Mouse (Mus musculus): ENCODE measurements at regions not wholly inside any gene's neighbourhood (a gene's known extent, or its start where the extent isn't known, plus 50 kb on each side); places are given as distances from the start of the nearest gene placed in this dataset.
A peak's percentile ranks its signal among the peaks of the same experiment; 100 is the strongest.

DNA sequence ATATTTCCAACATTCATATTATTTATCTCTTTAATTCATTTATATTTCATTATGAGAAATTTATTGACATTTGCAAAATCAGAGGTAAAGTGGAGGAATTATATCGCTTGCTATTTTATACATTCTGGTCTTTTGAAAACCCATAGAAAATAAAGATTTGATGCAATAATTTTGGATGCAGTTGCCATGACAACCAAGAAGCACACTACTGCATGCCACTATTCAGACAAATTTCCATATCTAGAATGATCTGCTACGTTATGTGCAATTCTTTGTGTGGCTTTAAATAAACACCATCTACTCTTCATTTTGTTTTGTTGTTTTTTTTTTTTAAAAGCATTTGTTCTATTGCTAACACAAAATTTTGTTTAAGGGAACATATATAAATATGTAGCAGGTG, 474.4 kb downstream of the Pcdh18 start:
- DNase-seq (ENCODE audit: extremely low spot score in 1 of 2, low spot score in 2 of 2), result no peak
- TF ChIP-seq CTCF (IDR thresholded peaks at IDR 0.05), result no peak
- Histone ChIP-seq H3K27ac (no peak overlapping the region), H3K4me3 (no peak overlapping the region)
- intact Hi-C loops (cut with DNase I), result no loop called here

DNA sequence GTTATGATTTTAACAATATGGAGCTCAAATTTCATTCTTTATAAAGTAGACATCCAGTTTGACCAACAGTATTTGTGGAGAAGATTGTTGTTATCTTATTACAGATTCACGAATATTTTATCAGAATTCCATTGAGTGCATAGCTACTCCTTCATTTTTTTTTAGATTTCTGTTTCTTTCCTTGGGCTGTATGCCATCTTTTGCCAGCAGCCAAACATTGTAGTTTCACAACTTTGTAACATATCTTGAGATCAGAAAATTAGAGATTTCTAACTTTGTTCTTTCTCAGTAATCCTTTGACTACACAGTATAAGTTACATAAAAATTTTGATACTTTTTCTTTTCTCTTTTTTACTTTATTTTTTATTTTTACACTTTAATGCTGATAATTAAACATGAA, 478.8 kb downstream of the Pcdh18 start:
- DNase-seq (ENCODE audit: extremely low spot score in 1 of 2, low spot score in 2 of 2), result no peak
- H3K4me3 ChIP-seq, result no peak overlapping the region
- intact Hi-C loops (cut with DNase I), result no loop called here
- no peak overlapping the region for H3K27ac ChIP-seq
- TF ChIP-seq CTCF (IDR thresholded peaks at IDR 0.05), result no peak

DNA sequence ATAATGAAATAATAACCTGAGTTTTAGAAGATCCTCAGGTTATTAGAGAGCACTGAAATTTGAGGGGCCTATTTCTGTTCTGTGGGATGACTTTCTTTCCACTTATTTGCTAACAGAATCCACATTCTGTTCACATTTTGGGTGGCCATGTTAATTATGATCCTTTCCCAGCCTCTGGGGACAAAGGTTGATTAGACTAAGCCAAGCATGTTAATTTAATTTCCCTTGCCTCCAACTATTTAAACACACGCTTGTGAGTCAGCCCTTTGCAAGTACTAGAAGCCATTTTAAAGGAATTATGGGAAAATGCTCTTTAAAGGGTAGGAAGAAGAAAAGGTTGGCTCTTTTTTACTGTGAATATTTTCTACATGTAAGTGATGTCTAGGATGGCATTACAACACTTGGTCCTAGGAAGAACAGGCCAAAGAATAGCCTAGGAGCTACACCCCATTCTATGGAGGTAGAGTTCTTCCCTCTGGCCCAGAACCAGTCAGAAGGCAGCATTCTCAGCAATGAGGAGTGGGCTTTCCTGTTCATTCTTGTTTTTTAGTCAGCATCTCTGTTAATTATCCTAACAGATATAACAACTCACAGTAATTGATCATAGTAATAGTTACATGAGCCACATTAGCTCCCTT, 482.7 kb downstream of the Pcdh18 start:
- intact Hi-C loops (cut with DNase I), result no loop called here
- H3K27ac ChIP-seq, result no peak overlapping the region
- no peak for DNase-seq (ENCODE audit: extremely low spot score in 1 of 2, low spot score in 2 of 2)

DNA sequence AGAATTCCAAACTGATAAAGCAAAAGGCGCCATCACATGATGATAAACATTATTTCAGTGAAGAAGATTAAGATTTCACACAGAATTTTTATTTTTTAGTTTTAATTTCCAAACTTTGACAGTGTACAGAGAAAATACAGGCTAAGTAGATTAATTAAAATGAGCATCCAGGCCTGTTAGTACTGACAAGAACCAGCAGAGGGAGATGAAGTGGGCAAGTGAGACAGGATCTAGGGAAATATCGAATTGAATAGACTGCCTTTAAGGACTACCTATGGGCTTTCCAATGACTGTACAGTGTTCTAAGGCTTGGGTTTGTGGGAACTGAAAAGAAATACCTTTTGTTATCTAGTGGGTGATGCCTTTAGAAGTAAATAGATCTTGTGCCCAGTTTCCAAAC, 491.1 kb downstream of the Pcdh18 start:
- intact Hi-C loops (cut with DNase I), result loop anchor here (5.0 to 10.0 kb wide), 2 partner anchors 811 to 1639 kb away; no protein-coding TSS in a partner anchor

More for the DNA sequence above, 482.7 kb downstream of the Pcdh18 start:
- no peak for TF ChIP-seq CTCF (IDR thresholded peaks at IDR 0.05)
- no peak overlapping the region for H3K4me3 ChIP-seq

More for the DNA sequence above, 491.1 kb downstream of the Pcdh18 start:
- peak; percentile 59 for TF ChIP-seq CTCF (IDR thresholded peaks at IDR 0.05)
- no peak overlapping the region for H3K4me3 ChIP-seq
- H3K27ac ChIP-seq, result no peak overlapping the region
- peak in 1 of 2 experiments; percentile 9 for DNase-seq (ENCODE audit: extremely low spot score in 1 of 2, low spot score in 2 of 2)

Data from left cerebral cortex, adult 2 months (tissue).